Mouse (Mus musculus) forebrain, embryonic 16.5 days (tissue): ENCODE measurements around the gene Disp1. TPM values are rescaled to one million over a fixed set of nuclear protein-coding genes. Genes with fewer than 3 reads are reported as not detected.
A peak's percentile ranks its signal among the peaks of the same experiment; 100 is the strongest.

ENCODE experiments used
- ATAC-seq: fragments of 200-750 bp; cut with Nextera tagmentation; 2 replicates; pipeline ENCODE4 v1.8.0; 2017; ENCODE audit warnings: mild to moderate bottlenecking, moderate library complexity
- H3K27ac ChIP-seq: fragments of 300-500 bp; sonication (generic); 2 replicates; pipeline ENCODE4 v1.5.1; 2014; ENCODE audit warnings: low read length, control low read depth
- H3K27me3 ChIP-seq: fragments of 300-500 bp; sonication (generic); replicated peaks from 2 replicates; pipeline ENCODE4 v1.6.1; 2014; ENCODE audit warnings: low read length; ENCODE audit not compliant: control insufficient read depth, insufficient read depth
- H3K36me3 ChIP-seq: fragments of 300-500 bp; sonication (generic); 2 replicates; pipeline ENCODE4 v1.6.1; 2014; ENCODE audit not compliant: control insufficient read depth, insufficient read depth
- H3K4me1 ChIP-seq: fragments of 300-500 bp; sonication (generic); replicated peaks from 2 replicates; pipeline ENCODE4 v1.6.1; 2014; ENCODE audit warnings: low read length; ENCODE audit not compliant: control insufficient read depth, insufficient read depth
- H3K4me2 ChIP-seq: fragments of 300-500 bp; sonication (generic); 2 replicates; pipeline ENCODE4 v1.6.1; 2014; ENCODE audit warnings: mild to moderate bottlenecking, low read length, control low read depth
- H3K4me3 ChIP-seq: fragments of 300-500 bp; sonication (generic); replicated peaks from 2 replicates; pipeline ENCODE4 v1.5.1; 2014; ENCODE audit warnings: mild to moderate bottlenecking, low read length, control low read depth
- H3K9ac ChIP-seq: fragments of 300-500 bp; sonication (generic); replicated peaks from 2 replicates; pipeline ENCODE4 v1.6.1; 2014; ENCODE audit warnings: low read depth, low read length, control low read depth
- H3K9me3 ChIP-seq: fragments of 300-500 bp; sonication (generic); 2 replicates; pipeline ENCODE4 v1.6.1; 2016; ENCODE audit warnings: low read length; ENCODE audit not compliant: control insufficient read depth
- WGBS: fragments of 180-500 bp; shearing (Covaris S2); extraction: QIAGEN DNeasy Blood & Tissue Kit; methylation state at CpG from one replicate; pipeline ENCODE4 v1.1.7; 2014; 5-methylcytosine and 5-hydroxymethylcytosine counted together
- polyA plus RNA-seq: library from polyadenylated mRNA; unstranded; fragments of >200 nt; fragmentation: Nextera tagmentation; extraction: Ambion mirVana; gene quantifications from 2 replicates; pipeline ENCODE4 v1.2.1, GENCODE M21; 2015

Gene Disp1
- polyA plus RNA-seq, 1 experiment from 2014 or later: 6.4 TPM

GRCm38 (mm10) chr1:183107476-183107875 lies 113.8 kb downstream of the Disp1 start:
- no peaks in the 10 kb centered on the region for H3K4me1 ChIP-seq
- H3K36me3 ChIP-seq: no peaks in the 10 kb centered on the region
- 82% methylated on average over 2 of the region's 2 CpGs for whole genome bisulfite sequencing
- no peaks in the 10 kb centered on the region for H3K9me3 ChIP-seq
- H3K4me3 ChIP-seq: no peak overlapping the region
- no peak overlapping the region for H3K4me2 ChIP-seq
- no peak overlapping the region for H3K27ac ChIP-seq
- no peak for ATAC-seq
- H3K27me3 ChIP-seq: no peaks in the 10 kb centered on the region
- H3K9ac ChIP-seq: no peak overlapping the region

- Histone ChIP-seq H3K4me3 (no peak overlapping the region), H3K4me2 (no peak overlapping the region), H3K9ac (no peak overlapping the region), H3K27me3 (no peaks in the 10 kb centered on the region), H3K36me3 (no peaks in the 10 kb centered on the region), H3K9me3 (no peaks in the 10 kb centered on the region), H3K27ac (no peak overlapping the region), H3K4me1 (no peaks in the 10 kb centered on the region)
- WGBS: 88% methylated on average over 5 of the region's 5 CpGs
- ATAC-seq: no peak
Measured at GRCm38 (mm10) chr1:183104696-183105095, 116.6 kb downstream of the Disp1 start.

GRCm38 (mm10) chr1:183102775-183103174 lies 118.5 kb downstream of the Disp1 start:
- no peaks in the 10 kb centered on the region for H3K36me3 ChIP-seq
- H3K4me1 ChIP-seq: no peaks in the 10 kb centered on the region
- H3K27ac ChIP-seq: no peak overlapping the region
- H3K27me3 ChIP-seq: no peaks in the 10 kb centered on the region
- H3K9ac ChIP-seq: no peak overlapping the region
- no peak overlapping the region for H3K4me2 ChIP-seq
- H3K9me3 ChIP-seq: no peaks in the 10 kb centered on the region
- 83% methylated on average over 3 of the region's 3 CpGs for WGBS
- no peak for ATAC-seq
- no peak overlapping the region for H3K4me3 ChIP-seq

- no peak for ATAC-seq
- H3K27me3 ChIP-seq: no peaks in the 10 kb centered on the region
- H3K4me2 ChIP-seq: no peak overlapping the region
- H3K4me1 ChIP-seq: no peaks in the 10 kb centered on the region
- H3K36me3 ChIP-seq: no peaks in the 10 kb centered on the region
- H3K4me3 ChIP-seq: no peak overlapping the region
- WGBS: 42% methylated on average over 8 of the region's 8 CpGs
- no peak overlapping the region for H3K27ac ChIP-seq
- no peak overlapping the region for H3K9ac ChIP-seq
- no peaks in the 10 kb centered on the region for H3K9me3 ChIP-seq
Measured at GRCm38 (mm10) chr1:183102153-183102552, 119.2 kb downstream of the Disp1 start.

- Histone ChIP-seq H3K9ac (no peak overlapping the region), H3K9me3 (no peaks in the 10 kb centered on the region), H3K4me3 (no peak overlapping the region), H3K4me2 (no peak overlapping the region), H3K27ac (no peak overlapping the region), H3K27me3 (no peaks in the 10 kb centered on the region), H3K36me3 (no peaks in the 10 kb centered on the region), H3K4me1 (no peaks in the 10 kb centered on the region)
- no peak for ATAC-seq
- 86% methylated on average over 3 of the region's 3 CpGs for WGBS
Measured at GRCm38 (mm10) chr1:183101371-183101770, 120.0 kb downstream of the Disp1 start.

- no peaks in the 10 kb centered on the region for H3K4me1 ChIP-seq
- no peak for ATAC-seq
Measured at GRCm38 (mm10) chr1:183100245-183100644, 121.1 kb downstream of the Disp1 start.

GRCm38 (mm10) chr1:183099686-183100085 lies 121.6 kb downstream of the Disp1 start:
- WGBS: 96% methylated on average over 12 of the region's 12 CpGs
- Histone ChIP-seq H3K9me3 (no peaks in the 10 kb centered on the region), H3K4me3 (no peak overlapping the region), H3K4me1 (no peaks in the 10 kb centered on the region), H3K9ac (no peak overlapping the region), H3K4me2 (no peak overlapping the region), H3K27me3 (no peaks in the 10 kb centered on the region), H3K36me3 (no peaks in the 10 kb centered on the region), H3K27ac (no peak overlapping the region)
- ATAC-seq: no peak

More at GRCm38 (mm10) chr1:183100245-183100644, 121.1 kb downstream of the Disp1 start:
- WGBS: 81% methylated on average over 5 of the region's 5 CpGs
- Histone ChIP-seq H3K27ac (no peak overlapping the region), H3K9me3 (no peaks in the 10 kb centered on the region), H3K4me2 (no peak overlapping the region), H3K27me3 (no peaks in the 10 kb centered on the region), H3K9ac (no peak overlapping the region), H3K4me3 (no peak overlapping the region), H3K36me3 (no peaks in the 10 kb centered on the region)

GRCm38 (mm10) chr1:183097606-183098005 lies 123.7 kb downstream of the Disp1 start:
- no peaks in the 10 kb centered on the region for H3K4me1 ChIP-seq
- no peaks in the 10 kb centered on the region for H3K27me3 ChIP-seq
- no peak overlapping the region for H3K4me2 ChIP-seq
- no peaks in the 10 kb centered on the region for H3K36me3 ChIP-seq
- H3K9me3 ChIP-seq: no peaks in the 10 kb centered on the region
- H3K4me3 ChIP-seq: no peak overlapping the region
- no peak overlapping the region for H3K9ac ChIP-seq
- WGBS: 89% methylated on average over 10 of the region's 10 CpGs
- H3K27ac ChIP-seq: no peak overlapping the region
- no peak for ATAC-seq

GRCm38 (mm10) chr1:183095454-183096088 lies 125.8 kb downstream of the Disp1 start:
- Histone ChIP-seq H3K27me3 (no peaks in the 10 kb centered on the region), H3K9me3 (no peaks in the 10 kb centered on the region), H3K36me3 (no peaks in the 10 kb centered on the region), H3K27ac (no peak overlapping the region), H3K4me3 (no peak overlapping the region), H3K9ac (no peak overlapping the region), H3K4me2 (no peak overlapping the region), H3K4me1 (no peaks in the 10 kb centered on the region)
- ATAC-seq: 0 out of 2 replicates have a peak, but pooled peaks have one; percentile 31
- 43% methylated on average over 8 of the region's 8 CpGs for WGBS

- ATAC-seq: no peak
- Histone ChIP-seq H3K4me1 (no peaks in the 10 kb centered on the region), H3K27ac (no peak overlapping the region), H3K27me3 (no peaks in the 10 kb centered on the region), H3K9me3 (peaks cover 6% of the 10 kb centered on the region; the same call in 1 of the 2 replicates), H3K36me3 (peaks cover 17% of the 10 kb centered on the region), H3K4me2 (no peak overlapping the region), H3K9ac (no peak overlapping the region), H3K4me3 (no peak overlapping the region)
- WGBS: 91% methylated on average over 4 of the region's 4 CpGs
Measured at GRCm38 (mm10) chr1:183092296-183092695, 129.0 kb downstream of the Disp1 start.
